Mouse (Mus musculus) intestine, embryonic 14.5 days (tissue): ENCODE results near the gene Glce. TPM values are rescaled to one million over a fixed set of nuclear protein-coding genes. Genes with fewer than 3 reads are reported as not detected.

Source experiments
- ATAC-seq: fragments of 200-750 bp; cut with Nextera tagmentation; replicated peaks from 2 replicates; pipeline ENCODE4 v1.8.0; 2017; ENCODE audit warnings: low read depth, moderate number of reproducible peaks, moderate TSS enrichment, moderate library complexity; ENCODE audit not compliant: low FRiP score, low TSS enrichment
- DNase-seq: peaks from one replicate; pipeline ENCODE4 v3.0.0-alpha.2; 2018; ENCODE audit warnings: low spot score
- H3K27ac ChIP-seq: fragments of 300-500 bp; sonication (generic); 2 replicates; pipeline ENCODE4 v1.5.1; 2014; ENCODE audit warnings: low read depth, mild to moderate bottlenecking, control low read depth
- H3K27me3 ChIP-seq: fragments of 300-500 bp; sonication (generic); replicated peaks from 2 replicates; pipeline ENCODE4 v1.6.1; 2014; ENCODE audit warnings: low read length, control low read depth; ENCODE audit not compliant: control insufficient read depth, insufficient read depth
- H3K36me3 ChIP-seq: fragments of 300-500 bp; sonication (generic); 2 replicates; pipeline ENCODE4 v1.6.1; 2014; ENCODE audit warnings: low read length, control low read depth; ENCODE audit not compliant: control insufficient read depth, insufficient read depth
- H3K4me1 ChIP-seq: fragments of 300-500 bp; sonication (generic); replicated peaks from 2 replicates; pipeline ENCODE4 v1.6.1; 2014; ENCODE audit warnings: low read length, control low read depth, mixed read lengths; ENCODE audit not compliant: control insufficient read depth, insufficient read depth
- H3K4me2 ChIP-seq: fragments of 300-500 bp; sonication (generic); 2 replicates; pipeline ENCODE4 v1.6.1; 2014; ENCODE audit warnings: low read length
- H3K4me3 ChIP-seq: fragments of 300-500 bp; sonication (generic); 2 replicates; pipeline ENCODE4 v1.5.1; 2014; ENCODE audit warnings: low read depth, low read length, control low read depth, mixed read lengths
- H3K9ac ChIP-seq: fragments of 300-500 bp; sonication (generic); 2 replicates; pipeline ENCODE4 v1.6.1; 2014; ENCODE audit warnings: mild to moderate bottlenecking, low read length
- H3K9me3 ChIP-seq: fragments of 300-500 bp; sonication (generic); 2 replicates; pipeline ENCODE4 v1.6.1; 2016; ENCODE audit warnings: low read length, control low read depth; ENCODE audit not compliant: control insufficient read depth
- WGBS: fragments of 180-500 bp; shearing (Covaris S2); extraction: QIAGEN DNeasy Blood & Tissue Kit; methylation state at CpG from one replicate; pipeline ENCODE4 v1.1.7; 2014; 5-methylcytosine and 5-hydroxymethylcytosine counted together
- polyA plus RNA-seq: library from polyadenylated mRNA; unstranded; fragments of >200 nt; fragmentation: Nextera tagmentation; extraction: Ambion mirVana; gene quantifications from 2 replicates; pipeline ENCODE4 v1.2.1, GENCODE M21; 2014

The Glce gene
- polyA plus RNA-seq, 1 experiment from 2014 or later, result 25.2 TPM

DNA sequence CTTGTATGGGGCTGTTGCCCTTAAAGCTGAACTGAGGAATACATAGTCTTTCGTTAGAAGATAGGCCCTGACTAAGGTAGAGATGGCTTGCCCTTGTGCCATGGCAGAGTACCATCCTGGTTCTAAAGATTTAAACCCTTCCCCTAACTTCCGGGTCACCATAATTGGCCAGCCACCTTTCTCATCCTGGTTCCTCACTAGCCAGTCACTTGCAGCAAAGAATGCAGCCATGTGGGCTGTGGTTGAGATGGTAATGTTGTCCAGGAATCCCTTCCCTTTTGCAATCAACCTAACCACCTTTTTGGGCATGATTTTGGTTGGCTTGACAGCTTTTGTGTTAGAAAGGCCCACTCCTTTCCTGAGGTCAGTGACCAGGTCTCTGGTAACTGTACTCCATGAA lies 62.0 kb downstream of the Glce start:
- no peak overlapping the region for H3K27ac ChIP-seq
- no peak for ATAC-seq

DNA sequence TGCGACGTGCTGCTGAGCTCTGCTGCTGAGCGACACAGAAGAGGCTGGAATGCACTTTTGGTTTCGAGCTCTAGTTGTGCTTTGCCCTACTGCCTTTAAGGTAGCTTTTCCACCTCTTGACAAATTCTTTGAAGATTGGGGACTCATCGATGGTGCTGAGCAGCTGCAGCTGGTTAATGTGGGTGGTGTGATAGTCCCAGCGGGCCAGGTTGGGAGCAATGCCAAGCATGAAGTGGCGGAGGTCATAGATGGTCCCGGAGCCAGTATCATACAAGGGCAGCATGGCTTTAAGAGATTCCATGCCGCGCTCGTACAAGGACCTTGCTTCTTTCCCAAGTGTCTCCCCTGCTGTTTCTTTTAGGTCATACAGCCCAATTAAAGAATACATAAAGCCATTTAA lies 62.5 kb downstream of the Glce start:
- Histone ChIP-seq H3K4me3 (no peak overlapping the region), H3K9me3 (no peaks in the 10 kb centered on the region), H3K27me3 (no peaks in the 10 kb centered on the region), H3K4me2 (no peak overlapping the region), H3K36me3 (0 out of 2 replicates have a peak, but pooled peaks cover 8% of the 10 kb centered on the region), H3K4me1 (no peaks in the 10 kb centered on the region), H3K27ac (no peak overlapping the region), H3K9ac (no peak overlapping the region)
- no peak for DNase-seq
- 95% methylated on average over 11 of the region's 11 CpGs for WGBS
- ATAC-seq, result no peak

More for the DNA sequence above, 62.0 kb downstream of the Glce start:
- Histone ChIP-seq H3K4me2 (no peak overlapping the region), H3K4me3 (no peak overlapping the region), H3K9me3 (no peaks in the 10 kb centered on the region), H3K9ac (no peak overlapping the region), H3K4me1 (no peaks in the 10 kb centered on the region), H3K27me3 (no peaks in the 10 kb centered on the region), H3K36me3 (0 out of 2 replicates have a peak, but pooled peaks cover 8% of the 10 kb centered on the region)
- DNase-seq, result no peak
- WGBS, result 93% methylated on average over 2 of the region's 2 CpGs

- DNase-seq (no peak), ATAC-seq (no peak)
- WGBS, result 73% methylated on average over 7 of the region's 7 CpGs
- Histone ChIP-seq H3K4me2 (no peak overlapping the region), H3K9me3 (no peaks in the 10 kb centered on the region), H3K27me3 (no peaks in the 10 kb centered on the region), H3K4me1 (no peaks in the 10 kb centered on the region), H3K9ac (no peak overlapping the region), H3K27ac (no peak overlapping the region), H3K36me3 (0 out of 2 replicates have a peak, but pooled peaks cover 8% of the 10 kb centered on the region), H3K4me3 (no peak overlapping the region)
Observed at GRCm38 (mm10) chr9:62057881-62058506, 64.5 kb downstream of the Glce start.

DNA sequence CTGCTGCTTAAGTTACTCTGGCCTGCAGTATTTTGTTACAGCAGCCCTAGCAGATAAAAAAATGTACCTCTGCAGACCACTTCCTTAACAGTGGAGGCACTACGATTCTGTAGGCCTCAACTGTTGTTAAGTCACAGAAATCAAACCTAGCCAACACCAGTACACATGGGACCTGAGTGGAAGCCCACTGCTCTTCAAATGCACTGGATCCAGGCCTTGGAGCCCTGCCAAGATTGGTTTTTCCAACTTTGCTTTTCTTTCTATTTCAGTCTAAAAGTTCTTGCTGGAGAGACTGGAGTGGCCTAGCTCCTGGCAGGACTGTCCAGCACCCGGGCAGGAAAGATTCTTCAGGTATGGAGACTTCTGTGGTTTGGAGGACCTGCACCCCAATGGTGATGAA lies 66.2 kb downstream of the Glce start:
- Histone ChIP-seq H3K4me2 (no peak overlapping the region), H3K27ac (no peak overlapping the region), H3K4me1 (no peaks in the 10 kb centered on the region), H3K9me3 (no peaks in the 10 kb centered on the region), H3K27me3 (no peaks in the 10 kb centered on the region), H3K4me3 (no peak overlapping the region), H3K36me3 (0 out of 2 replicates have a peak, but pooled peaks cover 8% of the 10 kb centered on the region), H3K9ac (no peak overlapping the region)
- WGBS, result 87% methylated on average over 2 of the region's 2 CpGs
- no peak for ATAC-seq
- DNase-seq, result no peak

DNA sequence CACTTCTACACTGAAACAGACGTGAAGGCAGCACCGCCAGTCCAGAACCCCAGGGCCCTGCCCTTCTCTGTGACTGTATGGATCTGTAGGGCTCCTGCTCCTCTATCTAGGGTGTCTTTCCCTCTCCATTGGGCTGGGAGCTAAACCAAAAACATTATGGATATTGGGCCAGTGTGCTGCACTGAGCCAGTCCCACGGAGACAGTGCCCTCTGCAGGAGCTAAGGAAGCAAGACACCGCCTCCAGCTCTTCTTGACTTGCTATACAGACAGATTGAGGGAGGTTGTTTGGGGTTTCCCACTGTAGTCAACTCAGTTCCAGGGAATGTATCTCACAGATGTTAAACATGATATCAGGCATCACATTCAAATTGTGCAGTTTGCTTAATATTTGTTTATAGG lies 71.7 kb downstream of the Glce start:
- no peak overlapping the region for H3K9ac ChIP-seq
- no peaks in the 10 kb centered on the region for H3K9me3 ChIP-seq
- H3K27ac ChIP-seq, result no peak overlapping the region
- 49% methylated on average over 4 of the region's 4 CpGs for WGBS
- peak; percentile 53 for DNase-seq
- no peak overlapping the region for H3K4me2 ChIP-seq
- H3K27me3 ChIP-seq, result no peaks in the 10 kb centered on the region
- H3K36me3 ChIP-seq, result no peaks in the 10 kb centered on the region
- H3K4me1 ChIP-seq, result no peaks in the 10 kb centered on the region
- ATAC-seq, result no peak
- H3K4me3 ChIP-seq, result no peak overlapping the region

- Histone ChIP-seq H3K27ac (no peak overlapping the region), H3K9ac (no peak overlapping the region), H3K4me1 (no peaks in the 10 kb centered on the region), H3K27me3 (no peaks in the 10 kb centered on the region), H3K4me3 (no peak overlapping the region), H3K9me3 (no peaks in the 10 kb centered on the region), H3K36me3 (no peaks in the 10 kb centered on the region), H3K4me2 (no peak overlapping the region)
- no peak for ATAC-seq
- no peak for DNase-seq
- 72% methylated on average over 8 of the region's 8 CpGs for WGBS
Observed at GRCm38 (mm10) chr9:62049166-62049565, 73.3 kb downstream of the Glce start.

DNA sequence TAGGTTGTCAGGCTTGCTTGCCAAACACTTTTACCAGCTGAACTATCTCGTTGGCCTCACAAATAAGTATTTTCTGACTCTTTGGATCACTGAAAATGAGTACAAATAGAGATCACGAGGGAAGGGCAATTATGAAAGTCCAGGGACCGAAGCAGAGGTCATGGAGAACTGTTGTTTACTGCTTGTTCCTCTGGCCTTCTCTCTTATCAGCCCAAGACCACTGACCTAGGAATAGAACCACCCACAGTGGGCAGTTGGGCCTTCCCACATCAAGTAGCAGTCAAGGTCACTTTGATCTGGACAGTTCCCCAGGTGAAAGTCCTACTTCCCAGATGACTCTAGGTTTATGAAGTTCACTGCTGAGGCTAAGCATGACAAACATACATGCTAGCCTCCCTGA lies 80.3 kb downstream of the Glce start:
- no peak overlapping the region for H3K4me2 ChIP-seq
- 83% methylated on average over 3 of the region's 3 CpGs for WGBS
- no peak overlapping the region for H3K27ac ChIP-seq
- H3K4me3 ChIP-seq, result no peak overlapping the region
- H3K36me3 ChIP-seq, result no peaks in the 10 kb centered on the region
- no peak overlapping the region for H3K9ac ChIP-seq
- DNase-seq, result no peak
- ATAC-seq, result no peak
- no peaks in the 10 kb centered on the region for H3K9me3 ChIP-seq
- no peaks in the 10 kb centered on the region for H3K4me1 ChIP-seq
- H3K27me3 ChIP-seq, result no peaks in the 10 kb centered on the region

DNA sequence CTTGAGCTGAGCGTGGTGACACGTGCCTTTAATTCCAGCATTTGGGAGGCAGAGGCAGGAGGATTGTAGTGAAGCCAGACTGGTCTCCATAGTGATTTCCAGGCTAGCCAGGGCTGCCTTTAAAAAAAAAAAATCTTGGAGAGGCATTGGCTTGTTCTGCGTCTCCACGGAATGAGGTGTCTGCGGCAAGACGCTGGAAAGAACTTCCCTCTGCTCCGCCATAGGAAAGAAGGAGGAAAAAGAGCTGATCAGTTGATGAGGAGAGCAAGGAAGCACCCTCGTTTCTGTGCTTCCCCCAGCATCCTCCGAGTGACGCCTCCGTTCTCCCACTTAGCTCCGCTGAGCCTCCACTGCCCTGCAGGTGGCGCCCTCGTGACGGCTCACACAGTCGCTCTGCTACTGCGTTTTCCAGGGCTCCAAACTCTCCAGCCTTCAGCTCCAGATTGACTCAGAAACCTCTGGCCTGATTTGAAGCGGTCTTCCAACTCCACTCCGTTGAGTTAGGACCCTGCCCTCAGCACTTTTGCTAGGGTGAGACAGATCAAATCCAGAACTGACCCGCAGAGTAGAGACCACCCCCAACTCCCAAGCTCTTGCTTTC lies 82.3 kb downstream of the Glce start:
- no peak overlapping the region for H3K4me3 ChIP-seq

DNA sequence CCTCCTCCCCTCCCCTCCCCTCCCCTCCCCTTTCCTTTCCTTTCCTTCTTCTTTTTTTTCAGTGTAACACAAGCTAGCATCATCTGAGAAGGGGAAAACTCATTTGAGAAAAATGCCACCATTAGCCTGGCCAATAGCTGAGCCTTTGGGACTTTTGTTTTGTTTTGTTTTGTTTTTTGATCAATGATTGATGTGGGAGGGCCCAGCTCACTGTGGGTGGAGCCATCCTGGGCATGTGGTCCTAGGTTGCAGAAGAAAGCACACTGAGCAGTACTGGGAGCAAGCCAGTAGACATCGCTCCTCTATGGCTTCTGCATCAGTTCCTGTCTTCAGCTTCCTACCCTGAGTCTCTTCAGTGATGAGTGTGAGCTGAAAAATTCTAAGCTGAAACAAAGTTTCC lies 86.6 kb downstream of the Glce start:
- Histone ChIP-seq H3K4me1 (no peaks in the 10 kb centered on the region), H3K27me3 (no peaks in the 10 kb centered on the region), H3K9me3 (no peaks in the 10 kb centered on the region), H3K9ac (no peak overlapping the region), H3K4me2 (no peak overlapping the region), H3K36me3 (no peaks in the 10 kb centered on the region), H3K4me3 (no peak overlapping the region), H3K27ac (no peak overlapping the region)
- no peak for DNase-seq
- 81% methylated on average over 1 of the region's 1 CpGs for WGBS
- ATAC-seq, result no peak

More for the DNA sequence above, 82.3 kb downstream of the Glce start:
- ATAC-seq (0 out of 2 replicates have a peak, but pooled peaks have one; percentile 66), DNase-seq (peak; percentile 90)
- H3K9me3 ChIP-seq, result no peaks in the 10 kb centered on the region
- no peaks in the 10 kb centered on the region for H3K27me3 ChIP-seq
- no peak overlapping the region for H3K27ac ChIP-seq
- no peaks in the 10 kb centered on the region for H3K36me3 ChIP-seq
- peak overlapping the region; percentile 32; the same call in 1 of the 2 replicates for H3K4me2 ChIP-seq
- no peaks in the 10 kb centered on the region for H3K4me1 ChIP-seq
- no peak overlapping the region for H3K9ac ChIP-seq
- WGBS, result 6% methylated on average over 20 of the region's 20 CpGs
